ENCODE assay signal across 7 mouse cellular contexts in genomic region chr9:15939594-15939993, GRCm38 (mm10).
A peak's percentile ranks its signal among the peaks of the same experiment; 100 is the strongest.
DNase-seq lines count a peak whose midpoint lies in the region; ATAC-seq and TF ChIP-seq lines count a peak whose summit lies in the region.

No protein-coding gene starts in this region.

- TF ChIP-seq RAD21 in CH12.LX (IDR thresholded peaks at IDR 0.05; ENCODE audit: low read depth, low read length), result peak; percentile 37

- 42% methylated on average over 2 of the region's 2 CpGs for WGBS in embryonic facial prominence, embryonic 10.5 days

- no peak overlapping the region for H3K4me2 ChIP-seq in CH12.LX (ENCODE audit: insufficient read depth, low read depth, poor library complexity, severe bottlenecking)

- TF ChIP-seq EP300 in CH12.LX (IDR thresholded peaks at IDR 0.05; ENCODE audit: low read length), result no peak

- H3K79me2 ChIP-seq in CH12.LX (replicated peaks; ENCODE audit: control insufficient read depth, extremely low read depth, insufficient read depth, poor library complexity, severe bottlenecking), result no peaks in the 10 kb centered on the region

- no peak overlapping the region for H3K9ac ChIP-seq in CH12.LX (ENCODE audit: insufficient read depth, low read depth)

- dilution Hi-C loops in CH12.LX (cut with MboI; ENCODE audit: extremely low pct_ligation_motif_present, extremely low pct_unique_long_range_greater_than_20kb, low sequenced_read_pairs), result no loop called here

- no peaks in the 10 kb centered on the region for H3K36me3 ChIP-seq in CH12.LX (replicated peaks in 1 of 2; ENCODE audit: control insufficient read depth in 1 of 2, insufficient read depth in 1 of 2, low read length in 1 of 2)
- no peaks in the 10 kb centered on the region for H3K36me3 ChIP-seq in G1E (replicated peaks)
- no peaks in the 10 kb centered on the region; the same call in 1 of the 2 replicates for H3K36me3 ChIP-seq in embryonic facial prominence, embryonic 10.5 days (replicated peaks)

- H3K27me3 ChIP-seq in CH12.LX (replicated peaks) (no peaks in the 10 kb centered on the region), G1E (ENCODE audit: insufficient read depth, low read length) (peaks cover 4% of the 10 kb centered on the region; the same call in 1 of the 2 replicates)
- H3K27me3 ChIP-seq in embryonic facial prominence, embryonic 10.5 days (replicated peaks; ENCODE audit: low read depth, poor library complexity, severe bottlenecking), result no peaks in the 10 kb centered on the region

- no peaks in the 10 kb centered on the region for H3K4me1 ChIP-seq in CH12.LX (ENCODE audit: control insufficient read depth in 1 of 2, insufficient read depth in 2 of 2)
- no peaks in the 10 kb centered on the region for H3K4me1 ChIP-seq in G1E (ENCODE audit: insufficient read depth, low read depth, low read length)
- peaks cover 11% of the 10 kb centered on the region; the same call in 1 of the 2 replicates for H3K4me1 ChIP-seq in embryonic facial prominence, embryonic 10.5 days

- no peak overlapping the region for H3K27ac ChIP-seq in CH12.LX (ENCODE audit: insufficient read depth, low read depth)
- no peak overlapping the region for H3K27ac ChIP-seq in embryonic facial prominence, embryonic 10.5 days (replicated peaks)

- H3K4me3 ChIP-seq in CH12.LX (replicated peaks in 1 of 3; ENCODE audit: low read depth in 2 of 3, low read length in 2 of 3, poor library complexity in 1 of 3) (no peak overlapping the region), G1E (ENCODE audit: low read depth, low read length) (no peak overlapping the region)
- H3K4me3 ChIP-seq in embryonic facial prominence, embryonic 10.5 days, result no peak overlapping the region

- in situ Hi-C loops in CH12.LX (cut with MboI; ENCODE audit: low pct_ligation_motif_present, low pct_unique_long_range_greater_than_20kb, low sequenced_read_pairs), result no loop called here

- no peaks in the 10 kb centered on the region for H3K9me3 ChIP-seq in CH12.LX (replicated peaks; ENCODE audit: low read length)
- no peaks in the 10 kb centered on the region for H3K9me3 ChIP-seq in G1E (replicated peaks)
- H3K9me3 ChIP-seq in embryonic facial prominence, embryonic 10.5 days, result no peaks in the 10 kb centered on the region

- TF ChIP-seq CTCF in CH12.LX (conservative IDR thresholded peaks at IDR 0.05 in 1 of 2, IDR thresholded peaks at IDR 0.05 in 1 of 2; ENCODE audit: low read depth in 2 of 2, low read length in 2 of 2) (peak; percentile 60 to 70), G1E (IDR thresholded peaks at IDR 0.05; ENCODE audit: low read depth, low read length) (peak; percentile 34; the same call in 1 of the 2 replicates)

- no peak for ATAC-seq in G1E (ENCODE audit: extremely low read depth, insufficient number of reproducible peaks, low FRiP score, poor library complexity, severe bottlenecking)

- peak; percentile 25 for DNase-seq in kidney, postnatal 10 days
- no peak for DNase-seq in kidney, adult 9 months
- DNase-seq in CH12.LX (ENCODE audit: extremely low read depth), result peak; percentile 45
- DNase-seq in G1E (ENCODE audit: low spot score), result no peak
- DNase-seq in embryonic facial prominence, embryonic 10.5 days (ENCODE audit: low spot score), result peak; percentile 39
- DNase-seq in MN1 (ENCODE audit: low spot score), result no peak
- no peak for DNase-seq in gastrocnemius, postnatal 4 days (ENCODE audit: low spot score in 2 of 2)

- no peak for TF ChIP-seq POLR2A in CH12.LX (IDR thresholded peaks at IDR 0.05; ENCODE audit: low read depth, low read length)

TF ChIP-seq in CH12.LX, 34 proteins besides CTCF, POLR2A, EP300 and RAD21:
- no peak for TF ChIP-seq MYC (IDR thresholded peaks at IDR 0.05; ENCODE audit: low read depth, low read length)
- TF ChIP-seq SMC3 (IDR thresholded peaks at IDR 0.05; ENCODE audit: low read depth, low read length), result peak; percentile 62

Comparison
In these comparisons a context has a peak if more than half of its experiments do, and no peak if none do; other contexts are left out.
1. DNase-seq: peak in kidney, postnatal 10 days (single experiment), CH12.LX (single experiment) and embryonic facial prominence, embryonic 10.5 days (single experiment); none in kidney, adult 9 months (single experiment), G1E (single experiment), MN1 (single experiment) and gastrocnemius, postnatal 4 days (0 of 2).